Mouse (Mus musculus) lung, embryonic 16.5 days (tissue): ENCODE data around the gene Nt5c3. TPM values are rescaled to one million over a fixed set of nuclear protein-coding genes. Genes with fewer than 3 reads are reported as not detected.
"Not testable (repeated sequence)": the region's sequence is repeated elsewhere in the genome, so short reads cannot be mapped to it uniquely, and the experiment has no call there.

ENCODE experiments used
- ATAC-seq: fragments of 200-750 bp; cut with Nextera tagmentation; 2 replicates; pipeline ENCODE4 v1.8.0; 2017; ENCODE audit warnings: low read depth, mild to moderate bottlenecking, moderate library complexity
- H3K27ac ChIP-seq: fragments of 300-500 bp; sonication (generic); 2 replicates; pipeline ENCODE4 v1.5.1; 2014; ENCODE audit warnings: mild to moderate bottlenecking, control low read depth, low read length
- H3K27me3 ChIP-seq: fragments of 300-500 bp; sonication (generic); 2 replicates; pipeline ENCODE4 v1.6.1; 2014; ENCODE audit warnings: low read depth, low read length, mixed read lengths; ENCODE audit not compliant: control insufficient read depth, insufficient read depth
- H3K36me3 ChIP-seq: fragments of 300-500 bp; sonication (generic); 2 replicates; pipeline ENCODE4 v1.6.1; 2014; ENCODE audit warnings: low read length; ENCODE audit not compliant: control insufficient read depth, insufficient read depth
- H3K4me1 ChIP-seq: fragments of 300-500 bp; sonication (generic); replicated peaks from 2 replicates; pipeline ENCODE4 v1.6.1; 2014; ENCODE audit warnings: low read length, mixed read lengths; ENCODE audit not compliant: control insufficient read depth, insufficient read depth
- H3K4me2 ChIP-seq: fragments of 300-500 bp; sonication (generic); 2 replicates; pipeline ENCODE4 v1.6.1; 2014; ENCODE audit warnings: low read depth, low read length, control low read depth
- H3K4me3 ChIP-seq: fragments of 300-500 bp; sonication (generic); 2 replicates; pipeline ENCODE4 v1.5.1; 2014; ENCODE audit warnings: mild to moderate bottlenecking, low read length, control low read depth
- H3K9ac ChIP-seq: fragments of 300-500 bp; sonication (generic); 2 replicates; pipeline ENCODE4 v1.6.1; 2014; ENCODE audit warnings: low read length, control low read depth
- H3K9me3 ChIP-seq: fragments of 300-500 bp; sonication (generic); 2 replicates; pipeline ENCODE4 v1.6.1; 2016; ENCODE audit warnings: low read length; ENCODE audit not compliant: control insufficient read depth
- WGBS: fragments of 180-500 bp; shearing (Covaris S2); extraction: QIAGEN DNeasy Blood & Tissue Kit; methylation state at CpG from one replicate; pipeline ENCODE4 v1.1.7; 2014; 5-methylcytosine and 5-hydroxymethylcytosine counted together
- polyA plus RNA-seq: library from polyadenylated mRNA; unstranded; fragments of >200 nt; fragmentation: Nextera tagmentation; extraction: Ambion mirVana; gene quantifications from 2 replicates; pipeline ENCODE4 v1.2.1, GENCODE M21; 2015

The Nt5c3 gene
- polyA plus RNA-seq, 1 experiment from 2014 or later, result 59.0 TPM

- Histone ChIP-seq H3K9ac (no peak overlapping the region), H3K9me3 (no peaks in the 10 kb centered on the region), H3K27ac (no peak overlapping the region), H3K27me3 (no peaks in the 10 kb centered on the region), H3K4me2 (no peak overlapping the region), H3K4me1 (no peaks in the 10 kb centered on the region), H3K36me3 (peaks cover 7% of the 10 kb centered on the region; the same call in 1 of the 2 replicates), H3K4me3 (no peak overlapping the region)
- WGBS, result 88% methylated on average over 2 of the region's 2 CpGs
- no peak for ATAC-seq
Measured at GRCm38 (mm10) chr6:56890762-56891161, 33.0 kb downstream of the Nt5c3 start.

- 96% methylated on average over 6 of the region's 6 CpGs for WGBS
- no peak overlapping the region for H3K27ac ChIP-seq
- H3K36me3 ChIP-seq, result peaks cover 13% of the 10 kb centered on the region
- ATAC-seq, result no peak
- H3K4me3 ChIP-seq, result no peak overlapping the region
- H3K9me3 ChIP-seq, result no peaks in the 10 kb centered on the region
- H3K27me3 ChIP-seq, result no peaks in the 10 kb centered on the region
- no peak overlapping the region for H3K4me2 ChIP-seq
- no peak overlapping the region for H3K9ac ChIP-seq
- H3K4me1 ChIP-seq, result no peaks in the 10 kb centered on the region
Measured at GRCm38 (mm10) chr6:56888561-56888960, 35.2 kb downstream of the Nt5c3 start.

- H3K27me3 ChIP-seq, result no peaks in the 10 kb centered on the region
- H3K36me3 ChIP-seq, result peaks cover 20% of the 10 kb centered on the region
- WGBS, result 53% methylated on average over 1 of the region's 1 CpGs
- no peak overlapping the region for H3K9ac ChIP-seq
- no peak overlapping the region for H3K27ac ChIP-seq
- H3K4me1 ChIP-seq, result no peaks in the 10 kb centered on the region
- no peaks in the 10 kb centered on the region for H3K9me3 ChIP-seq
- no peak overlapping the region for H3K4me3 ChIP-seq
- no peak overlapping the region for H3K4me2 ChIP-seq
- 0 out of 2 replicates have a peak, but pooled peaks have one; percentile 20 for ATAC-seq
Measured at GRCm38 (mm10) chr6:56879352-56879955, 44.3 kb downstream of the Nt5c3 start.

- no peaks in the 10 kb centered on the region for H3K4me1 ChIP-seq
- ATAC-seq, result no peak
- H3K36me3 ChIP-seq, result peaks cover 19% of the 10 kb centered on the region
- no peak overlapping the region for H3K27ac ChIP-seq
- 91% methylated on average over 8 of the region's 8 CpGs for WGBS
- H3K27me3 ChIP-seq, result no peaks in the 10 kb centered on the region
- no peak overlapping the region for H3K4me3 ChIP-seq
- no peak overlapping the region for H3K4me2 ChIP-seq
- no peak overlapping the region for H3K9ac ChIP-seq
- H3K9me3 ChIP-seq, result no peaks in the 10 kb centered on the region
Measured at GRCm38 (mm10) chr6:56877985-56878384, 45.7 kb downstream of the Nt5c3 start.

- no peak overlapping the region for H3K27ac ChIP-seq
- no peak overlapping the region for H3K9ac ChIP-seq
- no peak for ATAC-seq
- no peaks in the 10 kb centered on the region for H3K27me3 ChIP-seq
- H3K9me3 ChIP-seq, result no peaks in the 10 kb centered on the region
- no peak overlapping the region for H3K4me2 ChIP-seq
- no peak overlapping the region for H3K4me3 ChIP-seq
- H3K4me1 ChIP-seq, result no peaks in the 10 kb centered on the region
- WGBS, result 83% methylated on average over 4 of the region's 4 CpGs
- peaks cover 15% of the 10 kb centered on the region for H3K36me3 ChIP-seq
Measured at GRCm38 (mm10) chr6:56876870-56877269, 46.9 kb downstream of the Nt5c3 start.

GRCm38 (mm10) chr6:56870027-56870426 lies 53.7 kb downstream of the Nt5c3 start:
- Histone ChIP-seq H3K9me3 (no peaks in the 10 kb centered on the region), H3K9ac (no peak overlapping the region), H3K4me1 (no peaks in the 10 kb centered on the region), H3K4me2 (no peak overlapping the region), H3K27me3 (no peaks in the 10 kb centered on the region), H3K36me3 (peaks cover 19% of the 10 kb centered on the region), H3K4me3 (no peak overlapping the region), H3K27ac (no peak overlapping the region)
- 72% methylated on average over 2 of the region's 2 CpGs for WGBS
- ATAC-seq, result no peak

- H3K27me3 ChIP-seq, result no peaks in the 10 kb centered on the region
- no peak overlapping the region for H3K27ac ChIP-seq
- no peak overlapping the region for H3K9ac ChIP-seq
- no peak overlapping the region for H3K4me3 ChIP-seq
- H3K9me3 ChIP-seq, result no peaks in the 10 kb centered on the region
- H3K4me1 ChIP-seq, result no peaks in the 10 kb centered on the region
- peaks cover 19% of the 10 kb centered on the region for H3K36me3 ChIP-seq
- H3K4me2 ChIP-seq, result no peak overlapping the region
- WGBS, result 72% methylated on average over 8 of the region's 8 CpGs
- ATAC-seq, result no peak
Measured at GRCm38 (mm10) chr6:56868565-56868964, 55.2 kb downstream of the Nt5c3 start.

GRCm38 (mm10) chr6:56866899-56867298 lies 56.8 kb downstream of the Nt5c3 start:
- H3K4me1 ChIP-seq, H3K9ac ChIP-seq, H3K4me3 ChIP-seq, H3K27ac ChIP-seq, H3K9me3 ChIP-seq, H3K4me2 ChIP-seq, ATAC-seq, H3K27me3 ChIP-seq: not testable (repeated sequence)
- WGBS, result 72% methylated on average over 1 of the region's 1 CpGs
- peaks cover 14% of the 10 kb centered on the region for H3K36me3 ChIP-seq

GRCm38 (mm10) chr6:56860205-56860848 lies 63.4 kb downstream of the Nt5c3 start:
- ATAC-seq, result no peak
- H3K4me3 ChIP-seq, result no peak overlapping the region
- no peaks in the 10 kb centered on the region for H3K4me1 ChIP-seq
- no peaks in the 10 kb centered on the region for H3K27me3 ChIP-seq
- peaks cover 20% of the 10 kb centered on the region for H3K36me3 ChIP-seq
- no peaks in the 10 kb centered on the region for H3K9me3 ChIP-seq
- 86% methylated on average over 8 of the region's 8 CpGs for WGBS
- no peak overlapping the region for H3K4me2 ChIP-seq
- H3K9ac ChIP-seq, result no peak overlapping the region
- no peak overlapping the region for H3K27ac ChIP-seq
